Mouse (Mus musculus) kidney, postnatal 36 days (tissue): ENCODE measurements around the gene Sfxn2.

Source experiments
- DNase-seq, 2 experiments: peaks; one replicate each; pipeline ENCODE4 v3.0.0; 2021 to 2022; ENCODE audit warnings: mixed read lengths in 2 of 2

The Sfxn2 gene

GRCm38 (mm10) chr19:46572951-46573937 lies at the start of gene Sfxn2, which contains the start of gene Arl3:
TSS of gene Sfxn2 (plus strand) at chr19:46573365.
TSS of gene Arl3 (minus strand) at chr19:46573198.
- peak; percentile 96 to 98 for DNase-seq

GRCm38 (mm10) chr19:46523480-46524151 lies 49.5 kb upstream of the Sfxn2 start:
- DNase-seq, result peak; percentile 68 to 69

GRCm38 (mm10) chr19:46524152-46524544 lies 49.0 kb upstream of the Sfxn2 start:
- peak in 1 of 2 experiments; percentile 5 for DNase-seq

- peak; percentile 85 to 94 for DNase-seq
Observed at GRCm38 (mm10) chr19:46524601-46525321, 48.4 kb upstream of the Sfxn2 start.

GRCm38 (mm10) chr19:46525691-46526631 lies 47.2 kb upstream of the Sfxn2 start:
- DNase-seq, result peak; percentile 58 to 62

GRCm38 (mm10) chr19:46527632-46528528 lies 45.3 kb upstream of the Sfxn2 start:
- DNase-seq, result peak in 1 of 2 experiments; percentile 8

- peak; percentile 94 to 95 for DNase-seq
Observed at GRCm38 (mm10) chr19:46528529-46529213, 44.5 kb upstream of the Sfxn2 start.

GRCm38 (mm10) chr19:46529601-46530448 lies 43.3 kb upstream of the Sfxn2 start:
- DNase-seq, result peak in 1 of 2 experiments; percentile 30

GRCm38 (mm10) chr19:46530449-46530990 lies 42.6 kb upstream of the Sfxn2 start:
- peak; percentile 46 to 47 for DNase-seq

GRCm38 (mm10) chr19:46531071-46532030 lies 41.8 kb upstream of the Sfxn2 start:
- DNase-seq, result peak; percentile 45 to 67

- peak; percentile 65 to 79 for DNase-seq
Observed at GRCm38 (mm10) chr19:46532031-46532688, 41.0 kb upstream of the Sfxn2 start.

GRCm38 (mm10) chr19:46533066-46533465 lies 40.1 kb upstream of the Sfxn2 start:
- no peak for DNase-seq

GRCm38 (mm10) chr19:46533525-46533924 lies 39.6 kb upstream of the Sfxn2 start:
- DNase-seq, result no peak

- peak in 1 of 2 experiments; percentile 6 for DNase-seq
Observed at GRCm38 (mm10) chr19:46534542-46535098, 38.5 kb upstream of the Sfxn2 start.

GRCm38 (mm10) chr19:46537357-46537756 lies 35.8 kb upstream of the Sfxn2 start:
- no peak for DNase-seq

GRCm38 (mm10) chr19:46538213-46538612 lies 35.0 kb upstream of the Sfxn2 start:
- DNase-seq, result peak in 1 of 2 experiments; percentile 46
